Mouse (Mus musculus) thymus, adult 2 months (tissue): ENCODE measurements around the gene Rabep2. TPM values are rescaled to one million over a fixed set of nuclear protein-coding genes. Genes with fewer than 3 reads are reported as not detected.
"Not testable (repeated sequence)": the region's sequence is repeated elsewhere in the genome, so short reads cannot be mapped to it uniquely, and the experiment has no call there.

Experiments
- DNase-seq: peaks from one replicate; pipeline ENCODE4 v3.0.0; 2021
- H3K27ac ChIP-seq: fragments of 200-500 bp; 2 replicates; pipeline ENCODE4 v1.5.1; 2012; ENCODE audit warnings: low read length, control low read depth; ENCODE audit not compliant: control insufficient read depth, insufficient read depth
- H3K27me3 ChIP-seq: fragments of 200-500 bp; 2 replicates; pipeline ENCODE4 v1.6.1; 2012; ENCODE audit warnings: mild to moderate bottlenecking, low read length, moderate library complexity, mixed read lengths; ENCODE audit not compliant: control insufficient read depth, insufficient read depth
- H3K36me3 ChIP-seq: fragments of 200-500 bp; 2 replicates; pipeline ENCODE4 v1.6.1; 2012; ENCODE audit warnings: mild to moderate bottlenecking, low read length, moderate library complexity; ENCODE audit not compliant: control insufficient read depth, insufficient read depth
- H3K4me1 ChIP-seq: fragments of 200-500 bp; replicated peaks from 2 replicates; pipeline ENCODE4 v1.6.1; 2012; ENCODE audit warnings: low read length; ENCODE audit not compliant: control insufficient read depth, insufficient read depth
- H3K4me3 ChIP-seq: fragments of 200-500 bp; 2 replicates; pipeline ENCODE4 v1.5.1; 2012; ENCODE audit warnings: mild to moderate bottlenecking, low read length, control low read depth, moderate library complexity; ENCODE audit not compliant: control insufficient read depth, insufficient read depth
- CTCF ChIP-seq: fragments of 200-500 bp; IDR thresholded peaks from 2 replicates; pipeline ENCODE4 v1.5.1; 2012; ENCODE audit warnings: mild to moderate bottlenecking, control low read depth, low read length, moderate library complexity, borderline replicate concordance; ENCODE audit not compliant: control insufficient read depth, poor library complexity, insufficient read depth; ENCODE audit errors: extremely low read depth
- POLR2A ChIP-seq: fragments of 200-500 bp; IDR thresholded peaks from 2 replicates; pipeline ENCODE4 v1.6.1; 2012; ENCODE audit warnings: mild to moderate bottlenecking, low read length, control low read depth, moderate library complexity; ENCODE audit not compliant: control insufficient read depth, poor library complexity, insufficient read depth; ENCODE audit errors: extremely low read depth
- WGBS: fragments of 180-500 bp; shearing (Covaris S2); methylation state at CpG from one replicate; pipeline ENCODE4 v1.1.7; 2018; 5-methylcytosine and 5-hydroxymethylcytosine counted together
- polyA plus RNA-seq: library from polyadenylated mRNA; depleted of rRNA; stranded (reverse); fragments of >200 nt; gene quantifications from 2 replicates; pipeline ENCODE4 v1.2.3, GENCODE M21; 2012; rRNA removed

The Rabep2 gene
- 26.1 and 27.6 TPM in 2 replicates for polyA plus RNA-seq

DNA sequence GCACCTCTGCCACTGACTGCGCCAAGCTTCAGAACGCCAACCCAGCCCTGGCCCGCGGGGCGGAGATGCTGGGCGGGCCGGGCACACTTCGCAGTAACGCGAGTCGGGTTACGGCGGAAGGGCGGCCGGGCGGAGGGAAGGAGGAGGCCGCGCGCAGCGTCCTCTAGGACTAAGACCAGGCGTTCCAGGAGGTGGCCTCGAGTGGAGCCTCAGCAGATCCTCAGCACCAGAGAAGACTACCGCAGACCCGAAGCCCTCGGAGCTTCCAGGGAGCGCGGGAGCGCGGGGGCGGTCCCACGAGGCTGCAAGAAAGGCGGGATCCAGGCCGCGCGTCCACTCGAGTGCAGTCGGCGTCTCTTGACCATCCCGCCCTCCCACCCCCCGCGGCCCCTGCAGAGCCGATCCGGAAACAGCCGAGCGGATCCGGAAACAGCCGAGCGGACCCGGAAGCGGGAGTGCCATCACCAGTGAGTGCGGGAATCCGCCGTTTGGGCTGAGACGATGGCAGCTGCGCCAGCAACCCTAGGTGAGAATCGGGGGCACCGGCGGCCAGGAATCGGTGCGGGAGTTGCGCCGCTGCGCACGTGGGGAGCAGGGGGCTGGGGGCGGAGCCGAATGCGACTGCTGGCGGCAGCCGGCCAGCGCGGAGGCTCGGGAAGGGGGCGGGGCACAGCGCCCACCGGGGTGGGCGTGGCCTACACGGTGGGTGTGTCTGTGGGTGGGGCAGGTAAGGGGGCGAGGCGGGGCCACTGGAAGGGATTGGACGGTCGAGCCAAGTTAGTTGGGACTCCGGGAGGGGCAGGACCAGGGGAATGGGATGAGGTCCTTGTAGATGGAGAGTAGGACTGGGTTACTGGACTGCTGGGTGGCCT lies at the start of gene Rabep2:
TSS of gene Rabep2 (plus strand) at position 129 of the 872 bp plus-strand sequence.
- Histone ChIP-seq H3K4me1 (peaks cover 8% of the 10 kb centered on the region), H3K36me3 (no peaks in the 10 kb centered on the region), H3K4me3 (peak within 1 kb of the TSS; percentile 58), H3K27ac (no peak within 1 kb of the TSS), H3K27me3 (no peaks in the 10 kb centered on the region)
- DNase-seq = peak; percentile 95
- TF ChIP-seq CTCF (no peak), POLR2A (peak; percentile 69; the same call in 1 of the 2 replicates)
- under 1% methylated on average over 81 of the region's 82 CpGs for WGBS

DNA sequence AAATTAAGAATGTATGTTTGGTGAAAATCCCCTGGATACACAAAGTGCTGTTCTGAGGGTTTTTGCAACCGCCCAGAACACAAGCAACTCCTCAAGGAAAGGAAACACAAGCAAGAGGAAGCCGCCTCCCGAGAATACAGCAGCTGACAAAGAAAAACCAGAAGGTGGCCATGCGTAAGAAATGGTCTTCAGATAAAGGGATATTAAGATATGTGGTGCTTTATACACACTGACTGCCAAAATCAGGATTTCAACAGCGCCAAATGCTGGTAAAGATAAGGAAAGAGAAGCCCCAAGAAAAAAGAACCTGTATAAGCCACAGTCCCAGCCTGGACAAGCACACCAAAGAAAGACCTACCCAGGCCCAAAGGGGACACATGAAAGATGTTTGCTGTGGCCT lies 45.0 kb upstream of the Rabep2 start:
- H3K27ac ChIP-seq = no peak overlapping the region
- H3K4me3 ChIP-seq = no peak overlapping the region
- WGBS = 94% methylated on average over 5 of the region's 5 CpGs
- no peaks in the 10 kb centered on the region for H3K4me1 ChIP-seq
- TF ChIP-seq POLR2A = no peak
- TF ChIP-seq CTCF = no peak
- H3K36me3 ChIP-seq = peaks cover 37% of the 10 kb centered on the region
- no peaks in the 10 kb centered on the region for H3K27me3 ChIP-seq
- no peak for DNase-seq

DNA sequence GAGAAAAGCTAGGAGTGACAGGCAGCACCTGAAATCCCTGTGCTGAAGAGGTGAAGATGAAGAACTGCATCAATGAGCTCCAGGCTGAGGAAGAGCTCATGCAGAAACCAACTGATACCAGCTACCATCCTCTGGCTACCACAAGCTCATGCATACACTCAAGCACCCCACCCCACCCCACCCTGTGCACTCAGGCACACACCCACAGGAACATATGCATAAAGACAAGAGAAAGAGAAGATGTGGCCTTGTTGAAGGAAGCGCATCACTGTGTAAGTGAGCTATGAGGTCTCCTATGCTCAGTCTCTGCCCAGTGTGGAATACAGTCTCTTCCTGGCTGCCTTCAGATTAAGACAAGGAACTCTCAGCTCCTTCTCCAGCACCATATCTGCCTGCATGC lies 40.4 kb upstream of the Rabep2 start:
- H3K36me3 ChIP-seq = peaks cover 59% of the 10 kb centered on the region
- no peak for TF ChIP-seq POLR2A
- no peak for TF ChIP-seq CTCF
- WGBS = 97% methylated on average over 1 of the region's 1 CpGs
- DNase-seq = no peak
- no peak overlapping the region for H3K4me3 ChIP-seq
- H3K27me3 ChIP-seq = no peaks in the 10 kb centered on the region
- no peaks in the 10 kb centered on the region for H3K4me1 ChIP-seq
- no peak overlapping the region for H3K27ac ChIP-seq

DNA sequence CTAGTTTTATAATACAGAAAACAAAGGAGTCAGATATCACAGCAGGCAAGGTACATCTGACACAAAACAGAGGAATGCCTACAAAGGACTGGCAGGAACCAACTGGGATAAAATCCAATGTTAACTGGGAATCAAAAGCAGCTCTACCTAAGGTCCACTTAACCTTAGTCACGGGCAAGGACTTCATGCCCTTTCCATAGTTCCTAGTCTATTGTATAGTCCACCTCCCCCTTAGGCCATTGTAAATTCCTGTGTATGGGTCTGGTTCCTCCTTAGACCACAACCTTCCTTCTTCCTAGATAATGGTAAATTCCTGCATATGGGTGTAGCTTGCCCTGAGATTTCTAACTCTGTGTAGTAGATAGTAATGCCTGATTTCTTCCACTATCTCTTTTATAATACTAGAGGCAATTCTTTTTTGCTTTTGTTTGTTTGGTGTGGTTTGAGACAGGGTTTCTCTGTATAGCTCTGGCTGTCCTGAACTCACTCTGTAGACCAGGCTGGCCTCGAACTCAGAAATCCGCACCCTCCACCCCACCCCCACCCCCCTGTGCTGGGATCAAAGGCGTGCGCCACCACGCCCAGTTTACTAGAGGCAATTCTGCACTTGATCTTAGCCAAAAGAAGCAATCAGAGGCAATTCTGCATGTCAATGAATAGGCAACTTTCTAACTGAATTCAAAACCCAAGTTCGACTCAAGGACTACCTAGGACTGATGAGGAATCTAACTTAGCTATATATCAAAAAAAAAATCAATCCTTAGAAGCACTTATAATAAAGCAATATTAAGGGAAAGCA lies 36.3 kb upstream of the Rabep2 start:
- not testable (repeated sequence) for H3K4me1 ChIP-seq, H3K27ac ChIP-seq, H3K4me3 ChIP-seq, DNase-seq, H3K27me3 ChIP-seq
- peaks cover 31% of the 10 kb centered on the region for H3K36me3 ChIP-seq
- 96% methylated on average over 7 of the region's 7 CpGs for WGBS

DNA sequence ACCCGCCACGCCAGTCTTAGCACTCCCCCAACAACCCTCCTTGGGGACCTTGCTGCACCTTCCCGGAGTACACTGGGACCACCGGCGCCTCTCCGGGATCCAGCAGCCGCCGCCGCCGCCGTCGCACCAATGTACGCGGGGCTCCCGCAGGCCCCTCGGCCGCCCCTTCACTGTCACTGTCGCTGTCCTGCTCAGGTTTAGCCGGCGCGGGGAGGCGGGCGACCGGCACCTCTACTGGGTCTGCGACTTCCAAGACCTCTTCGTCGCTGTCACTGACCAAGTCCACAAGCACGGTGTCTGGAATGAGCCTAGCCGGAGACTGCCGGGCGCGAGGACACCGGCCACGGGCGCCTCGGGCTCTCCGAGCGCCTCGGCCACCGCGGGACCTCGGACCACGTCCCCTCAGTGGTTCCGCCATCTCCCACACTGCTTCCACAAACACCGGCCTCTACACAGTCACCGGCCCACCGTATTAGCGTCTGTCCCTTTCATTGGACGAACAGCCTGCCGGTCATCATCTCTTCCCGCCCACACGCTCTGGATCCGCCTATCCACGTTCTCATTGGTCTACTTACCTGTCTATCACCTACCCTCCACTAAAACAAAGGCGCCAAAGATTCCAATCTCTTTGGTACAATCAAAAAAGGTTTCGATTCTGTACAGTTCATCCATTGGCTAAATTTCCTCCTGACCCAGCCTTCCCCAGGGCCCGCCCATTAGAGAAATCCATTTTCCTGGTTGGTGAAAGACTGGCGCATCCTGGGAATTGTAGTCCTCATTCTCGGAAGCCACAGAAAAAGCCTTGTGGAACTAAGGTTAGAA lies 32.0 kb upstream of the Rabep2 start, which contains the start of gene Nfatc2ip:
TSS of gene Nfatc2ip (minus strand) at position 440 of the 822 bp plus-strand sequence.
- under 1% methylated on average over 59 of the region's 59 CpGs for WGBS

DNA sequence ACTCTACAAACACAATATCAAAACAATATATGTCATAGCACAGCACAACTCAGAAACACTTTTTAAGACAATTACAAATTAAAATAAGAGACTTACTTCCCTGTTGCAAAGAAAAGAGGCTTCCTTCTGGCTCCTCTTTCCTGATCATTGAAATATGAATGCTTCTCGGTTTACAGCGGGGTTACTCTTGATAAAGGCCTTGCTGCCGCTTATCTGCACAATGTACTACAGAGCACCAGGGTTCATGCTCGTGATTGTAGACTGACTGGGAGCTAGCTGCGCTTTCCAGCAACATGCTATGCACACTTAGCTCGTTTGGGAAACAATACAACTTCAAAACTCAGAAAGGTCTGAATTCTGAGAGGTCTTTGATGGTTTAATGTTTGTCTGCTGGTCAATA lies 31.3 kb upstream of the Rabep2 start:
- WGBS = 82% methylated on average over 6 of the region's 6 CpGs
- Histone ChIP-seq H3K27me3 (no peaks in the 10 kb centered on the region), H3K27ac (no peak overlapping the region), H3K4me3 (no peak overlapping the region), H3K36me3 (no peaks in the 10 kb centered on the region), H3K4me1 (peaks cover 4% of the 10 kb centered on the region)
- TF ChIP-seq CTCF (no peak), POLR2A (no peak)
- DNase-seq = no peak

More for the DNA sequence above, 32.0 kb upstream of the Rabep2 start, which contains the start of gene Nfatc2ip:
- H3K4me1 ChIP-seq = peaks cover 4% of the 10 kb centered on the region
- no peaks in the 10 kb centered on the region for H3K27me3 ChIP-seq
- TF ChIP-seq POLR2A (0 out of 2 replicates have a peak, but pooled peaks have one; percentile 20), CTCF (no peak)
- H3K36me3 ChIP-seq = no peaks in the 10 kb centered on the region
- no peak within 1 kb of the TSS for H3K27ac ChIP-seq
- peak within 1 kb of the TSS; percentile 95 for H3K4me3 ChIP-seq
- peak; percentile 94 for DNase-seq
